Mouse (Mus musculus): ENCODE measurements around the gene Skap2. TPM values are rescaled to one million over a fixed set of nuclear protein-coding genes. Genes with fewer than 3 reads are reported as not detected.
A peak's percentile ranks its signal among the peaks of the same experiment; 100 is the strongest.

Gene Skap2
- 13.3 TPM for polyA plus RNA-seq (2012; fragmentation: generic; extraction: Trizol)
- long read RNA-seq, experiment 1, transcript Skap2-205 (13 exons, 3,382 nt), result major isoform, 42 of 50 reads
- long read RNA-seq, experiment 1, partial matches to known transcripts, result 0 of 50 reads
- long read RNA-seq, experiment 1, other reads (novel, unspliced or antisense), result 8 of 50 reads
- long read RNA-seq, experiment 2, transcript Skap2-205 (13 exons, 3,382 nt), result major isoform, 111 of 120 reads
- long read RNA-seq, experiment 2, partial matches to known transcripts, result 0 of 120 reads
- long read RNA-seq, experiment 2, other reads (novel, unspliced or antisense), result 9 of 120 reads

GRCm38 (mm10) chr6:52012409-52013244, at the start of gene Skap2:
TSS of gene Skap2 (minus strand) at chr6:52012549.
- no peaks in the 10 kb centered on the region for H3K36me3 ChIP-seq (ENCODE audit: control insufficient read depth, insufficient read depth)
- peak within 1 kb of the TSS; percentile 70 for H3ac ChIP-seq (ENCODE audit: control insufficient read depth, insufficient read length, low read depth)
- TF ChIP-seq MYOD1 (IDR thresholded peaks at IDR 0.05; ENCODE audit: control insufficient read depth, insufficient read length, low read depth) (no peak), FOSL1 (IDR thresholded peaks at IDR 0.05; ENCODE audit: insufficient read depth, low read length, poor library complexity, severe bottlenecking) (no peak), USF1 (IDR thresholded peaks at IDR 0.05; ENCODE audit: low read depth) (peak; percentile 97)
- H3K79me3 ChIP-seq (ENCODE audit: low read depth), result no peaks in the 10 kb centered on the region
- peak within 1 kb of the TSS; percentile 52 for H3K4me3 ChIP-seq (ENCODE audit: insufficient read depth, poor library complexity, severe bottlenecking)
- H3K79me2 ChIP-seq (ENCODE audit: control insufficient read depth, insufficient read depth), result peaks cover 7% of the 10 kb centered on the region
- no peaks in the 10 kb centered on the region for H3K27me3 ChIP-seq (ENCODE audit: control insufficient read depth, insufficient read depth, insufficient read length)

- TF ChIP-seq FOSL1 (IDR thresholded peaks at IDR 0.05; ENCODE audit: insufficient read depth, low read length, poor library complexity, severe bottlenecking) (no peak), MYOG (IDR thresholded peaks at IDR 0.05; ENCODE audit: control insufficient read depth, extremely low read depth, insufficient read length) (no peak), MAX (IDR thresholded peaks at IDR 0.05) (no peak), CEBPB (IDR thresholded peaks at IDR 0.05; ENCODE audit: low read depth) (no peak), MYOD1 (IDR thresholded peaks at IDR 0.05; ENCODE audit: control insufficient read depth, insufficient read length, low read depth) (no peak)
- H3K36me3 ChIP-seq (ENCODE audit: control insufficient read depth, insufficient read depth), result no peaks in the 10 kb centered on the region
- H3K27me3 ChIP-seq (ENCODE audit: control insufficient read depth, insufficient read depth, insufficient read length), result no peaks in the 10 kb centered on the region
- no peak overlapping the region for H3K4me3 ChIP-seq (ENCODE audit: insufficient read depth, poor library complexity, severe bottlenecking)
- H3K79me2 ChIP-seq (ENCODE audit: control insufficient read depth, insufficient read depth), result no peaks in the 10 kb centered on the region
- no peak overlapping the region for H3ac ChIP-seq (ENCODE audit: control insufficient read depth, insufficient read length, low read depth)
- no peaks in the 10 kb centered on the region for H3K79me3 ChIP-seq (ENCODE audit: low read depth)
Measured at GRCm38 (mm10) chr6:52058899-52059448, 46.6 kb upstream of the Skap2 start.

GRCm38 (mm10) chr6:52058120-52058519, 45.8 kb upstream of the Skap2 start:
- Histone ChIP-seq H3K36me3 (ENCODE audit: control insufficient read depth, insufficient read depth) (no peaks in the 10 kb centered on the region), H3K4me3 (ENCODE audit: insufficient read depth, poor library complexity, severe bottlenecking) (no peak overlapping the region), H3K79me3 (ENCODE audit: low read depth) (no peaks in the 10 kb centered on the region), H3ac (ENCODE audit: control insufficient read depth, insufficient read length, low read depth) (no peak overlapping the region), H3K27me3 (ENCODE audit: control insufficient read depth, insufficient read depth, insufficient read length) (no peaks in the 10 kb centered on the region), H3K79me2 (ENCODE audit: control insufficient read depth, insufficient read depth) (no peaks in the 10 kb centered on the region)
- TF ChIP-seq USF1 (IDR thresholded peaks at IDR 0.05; ENCODE audit: low read depth) (no peak), CTCF (IDR thresholded peaks at IDR 0.05; ENCODE audit: control insufficient read depth, insufficient read depth, insufficient read length) (no peak), MAX (IDR thresholded peaks at IDR 0.05) (no peak), MYOD1 (IDR thresholded peaks at IDR 0.05; ENCODE audit: control insufficient read depth, insufficient read length, low read depth) (no peak), MYOG (IDR thresholded peaks at IDR 0.05; ENCODE audit: control insufficient read depth, extremely low read depth, insufficient read length) (no peak), CEBPB (IDR thresholded peaks at IDR 0.05; ENCODE audit: low read depth) (no peak), FOSL1 (IDR thresholded peaks at IDR 0.05; ENCODE audit: insufficient read depth, low read length, poor library complexity, severe bottlenecking) (no peak)

GRCm38 (mm10) chr6:52053567-52054561, 41.5 kb upstream of the Skap2 start:
- Histone ChIP-seq H3K79me3 (ENCODE audit: low read depth) (no peaks in the 10 kb centered on the region), H3K4me3 (ENCODE audit: insufficient read depth, poor library complexity, severe bottlenecking) (no peak overlapping the region), H3K36me3 (ENCODE audit: control insufficient read depth, insufficient read depth) (no peaks in the 10 kb centered on the region), H3K79me2 (ENCODE audit: control insufficient read depth, insufficient read depth) (no peaks in the 10 kb centered on the region), H3K27me3 (ENCODE audit: control insufficient read depth, insufficient read depth, insufficient read length) (no peaks in the 10 kb centered on the region), H3ac (ENCODE audit: control insufficient read depth, insufficient read length, low read depth) (no peak overlapping the region)
- TF ChIP-seq CEBPB (IDR thresholded peaks at IDR 0.05; ENCODE audit: low read depth), result no peak
- no peak for TF ChIP-seq USF1 (IDR thresholded peaks at IDR 0.05; ENCODE audit: low read depth)
- no peak for TF ChIP-seq CTCF (IDR thresholded peaks at IDR 0.05; ENCODE audit: control insufficient read depth, insufficient read depth, insufficient read length)
- TF ChIP-seq FOSL1 (IDR thresholded peaks at IDR 0.05; ENCODE audit: insufficient read depth, low read length, poor library complexity, severe bottlenecking), result no peak
- no peak for TF ChIP-seq MAX (IDR thresholded peaks at IDR 0.05)
- TF ChIP-seq MYOD1 (IDR thresholded peaks at IDR 0.05; ENCODE audit: control insufficient read depth, insufficient read length, low read depth), result no peak
- no peak for TF ChIP-seq MYOG (IDR thresholded peaks at IDR 0.05; ENCODE audit: control insufficient read depth, extremely low read depth, insufficient read length)

GRCm38 (mm10) chr6:52050062-52050461, 37.7 kb upstream of the Skap2 start:
- Histone ChIP-seq H3K27me3 (ENCODE audit: control insufficient read depth, insufficient read depth, insufficient read length) (no peaks in the 10 kb centered on the region), H3K36me3 (ENCODE audit: control insufficient read depth, insufficient read depth) (no peaks in the 10 kb centered on the region), H3K4me3 (ENCODE audit: insufficient read depth, poor library complexity, severe bottlenecking) (no peak overlapping the region), H3K79me3 (ENCODE audit: low read depth) (no peaks in the 10 kb centered on the region), H3K79me2 (ENCODE audit: control insufficient read depth, insufficient read depth) (no peaks in the 10 kb centered on the region), H3ac (ENCODE audit: control insufficient read depth, insufficient read length, low read depth) (no peak overlapping the region)
- TF ChIP-seq FOSL1 (IDR thresholded peaks at IDR 0.05; ENCODE audit: insufficient read depth, low read length, poor library complexity, severe bottlenecking), result no peak
- TF ChIP-seq USF1 (IDR thresholded peaks at IDR 0.05; ENCODE audit: low read depth), result no peak
- no peak for TF ChIP-seq MYOD1 (IDR thresholded peaks at IDR 0.05; ENCODE audit: control insufficient read depth, insufficient read length, low read depth)
- no peak for TF ChIP-seq CTCF (IDR thresholded peaks at IDR 0.05; ENCODE audit: control insufficient read depth, insufficient read depth, insufficient read length)
- no peak for TF ChIP-seq MYOG (IDR thresholded peaks at IDR 0.05; ENCODE audit: control insufficient read depth, extremely low read depth, insufficient read length)
- TF ChIP-seq CEBPB (IDR thresholded peaks at IDR 0.05; ENCODE audit: low read depth), result no peak
- no peak for TF ChIP-seq MAX (IDR thresholded peaks at IDR 0.05)
